10 mouse cellular contexts compared by ENCODE assay signal in the genomic region with DNA sequence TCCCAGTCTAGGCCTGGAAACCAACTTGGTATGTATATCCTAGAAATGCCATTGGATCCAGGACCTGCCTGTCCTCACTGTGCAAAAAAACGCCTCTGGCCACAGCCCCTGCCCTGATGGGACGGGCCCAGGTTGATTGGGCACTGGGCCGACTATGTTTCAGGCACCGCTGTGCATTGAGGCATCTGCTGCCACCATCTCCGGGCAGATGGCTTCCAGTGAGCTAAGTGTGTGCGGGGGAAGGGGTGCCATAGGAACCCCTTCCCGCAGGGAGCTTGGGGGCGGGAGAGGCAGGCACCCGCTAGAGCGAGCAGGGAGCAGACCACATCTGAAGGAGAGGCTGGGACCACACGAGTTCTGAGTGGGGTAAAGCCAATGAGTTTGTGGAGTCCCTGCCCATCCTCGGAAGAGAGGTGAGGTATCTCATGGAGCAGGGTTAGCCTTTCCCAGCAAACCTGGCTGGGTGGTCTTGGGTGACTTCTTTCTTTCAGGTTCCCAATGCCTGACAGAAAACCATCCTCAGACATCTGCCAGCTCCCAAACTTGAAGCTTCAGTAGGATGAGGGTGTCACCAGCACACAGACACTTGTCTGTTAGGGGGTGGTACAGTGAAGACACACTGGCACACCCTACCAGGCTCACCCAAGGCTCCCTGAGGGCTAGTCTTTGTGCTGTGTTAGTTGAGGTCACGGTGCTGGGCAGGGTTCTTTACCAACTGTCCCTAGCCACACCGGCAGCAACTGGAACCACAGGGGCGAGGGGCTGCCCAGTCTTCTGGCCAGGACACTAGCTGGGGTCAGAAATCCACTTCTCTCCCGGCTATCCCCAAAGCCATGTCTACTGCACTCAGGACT. TPM values are rescaled to one million over a fixed set of nuclear protein-coding genes. Genes with fewer than 3 reads are reported as not detected.
DNase-seq lines count a peak whose midpoint lies in the region; ATAC-seq and TF ChIP-seq lines count a peak whose summit lies in the region.
"Had no signal": no experiment of that assay in that cellular context is flagged by ENCODE, and none has a peak within 500 bp of the region (broad histone marks: within the 10 kb centered on the region; RNA-seq: fewer than 3 reads in every experiment).

No protein-coding gene starts in this region.

- H3K4me1 ChIP-seq in forebrain, postnatal 0 days (ENCODE audit: insufficient read depth): peaks cover 32% of the 10 kb centered on the region
- H3K4me1 ChIP-seq in kidney, embryonic 16.5 days (ENCODE audit: insufficient read depth, low read length): peaks cover 8% of the 10 kb centered on the region

- H3K4me2 ChIP-seq in forebrain, postnatal 0 days (ENCODE audit: low read depth): no peak overlapping the region
- H3K4me2 ChIP-seq in kidney, embryonic 16.5 days (replicated peaks; ENCODE audit: low read depth, low read length): no peak overlapping the region

- no peak overlapping the region for H3K27ac ChIP-seq in forebrain, postnatal 0 days (ENCODE audit: low read depth, low read length)
- H3K27ac ChIP-seq in kidney, embryonic 16.5 days (ENCODE audit: low read length): no peak overlapping the region
- H3K27ac ChIP-seq: limb, embryonic 15.5 days had no signal

- no peaks in the 10 kb centered on the region for H3K27me3 ChIP-seq in forebrain, postnatal 0 days (ENCODE audit: insufficient read depth, low read length)
- H3K27me3 ChIP-seq in kidney, embryonic 16.5 days (ENCODE audit: insufficient read depth, low read length): peaks cover 7% of the 10 kb centered on the region; the same call in 1 of the 2 replicates

- no peaks in the 10 kb centered on the region for H3K9me3 ChIP-seq in forebrain, postnatal 0 days (ENCODE audit: low read length)
- no peaks in the 10 kb centered on the region for H3K9me3 ChIP-seq in kidney, embryonic 16.5 days (ENCODE audit: low read length)
- H3K9me3 ChIP-seq: limb, embryonic 15.5 days had no signal

- 59% methylated on average over 16 of the region's 16 CpGs for WGBS in forebrain, postnatal 0 days
- 77% methylated on average over 16 of the region's 16 CpGs for WGBS in kidney, embryonic 16.5 days

- H3K9ac ChIP-seq in forebrain, postnatal 0 days: no peak overlapping the region
- H3K9ac ChIP-seq in kidney, embryonic 16.5 days (replicated peaks; ENCODE audit: low read length): no peak overlapping the region
- H3K9ac ChIP-seq: limb, embryonic 15.5 days had no signal

- no peak overlapping the region for H3K4me3 ChIP-seq in forebrain, postnatal 0 days (ENCODE audit: low read depth, low read length)
- H3K4me3 ChIP-seq in kidney, embryonic 16.5 days (ENCODE audit: low read length): no peak overlapping the region

- DNase-seq in layer of hippocampus, adult 11-12 months (ENCODE audit: low spot score): peak; percentile 76
- DNase-seq in layer of hippocampus, adult 9-10 months (ENCODE audit: low spot score): no peak
- no peak for DNase-seq in forebrain, postnatal 0 days
- peak; percentile 72 to 73 for DNase-seq in layer of hippocampus, postnatal 36 days
- peak; percentile 71 to 83 for DNase-seq in right cerebral cortex, postnatal 10 days (ENCODE audit: low spot score in 2 of 2)
- DNase-seq in kidney, adult 8-10 months: no peak
- no peak for DNase-seq in urinary bladder, adult 18-20 months (ENCODE audit: low spot score in 2 of 2)

- ATAC-seq in forebrain, postnatal 0 days: 0 out of 2 replicates have a peak, but pooled peaks have one; percentile 18
- no peak for ATAC-seq in kidney, embryonic 16.5 days (ENCODE audit: low FRiP score, low TSS enrichment)

- no peaks in the 10 kb centered on the region for H3K36me3 ChIP-seq in forebrain, postnatal 0 days (ENCODE audit: insufficient read depth)
- H3K36me3 ChIP-seq in kidney, embryonic 16.5 days (ENCODE audit: insufficient read depth, low read length): no peaks in the 10 kb centered on the region
- H3K36me3 ChIP-seq: limb, embryonic 15.5 days had no signal

- TF ChIP-seq CTCF in forebrain, postnatal 0 days (IDR thresholded peaks at IDR 0.05; ENCODE audit: low read depth): no peak

RNA-seq across cellular contexts. Expression of a gene that starts 24.9 kb away (rescaled TPM):
- total RNA-seq in forebrain, postnatal 0 days (2014; rRNA removed): 35.6 and 42.8 TPM in 2 replicates
- polyA plus RNA-seq in forebrain, postnatal 0 days (2015; fragmentation: Nextera tagmentation; extraction: Ambion mirVana): 15.2 and 16.9 TPM in 2 replicates
- total RNA-seq in layer of hippocampus, postnatal 36 days (2021): 10 to 100 TPM; 29.7 to 32.4 TPM
- 18.0 and 18.8 TPM in 2 replicates for polyA plus RNA-seq in kidney, embryonic 16.5 days (2015; fragmentation: Nextera tagmentation; extraction: Ambion mirVana)

RNA-seq across cellular contexts. Expression of a gene that starts 31.5 kb away (rescaled TPM):
- total RNA-seq in forebrain, postnatal 0 days (2014; rRNA removed): 10.0 and 14.2 TPM in 2 replicates
- polyA plus RNA-seq in forebrain, postnatal 0 days (2015; fragmentation: Nextera tagmentation; extraction: Ambion mirVana): 5.1 and 6.9 TPM in 2 replicates
- 100 to 1,000 TPM; 452 to 470 TPM for total RNA-seq in layer of hippocampus, postnatal 36 days (2021)
- 0.54 and 0.86 TPM in 2 replicates for polyA plus RNA-seq in kidney, embryonic 16.5 days (2015; fragmentation: Nextera tagmentation; extraction: Ambion mirVana)
- total RNA-seq: megakaryocyte-erythroid progenitor cell, adult 5-6 weeks had no signal

Comparison
In these comparisons a context has a peak if more than half of its experiments do, and no peak if none do; other contexts are left out.
1. DNase-seq: peak in layer of hippocampus, adult 11-12 months (single experiment), layer of hippocampus, postnatal 36 days (2 of 2) and right cerebral cortex, postnatal 10 days (2 of 2); none in layer of hippocampus, adult 9-10 months (single experiment), forebrain, postnatal 0 days (single experiment), kidney, adult 8-10 months (0 of 2) and urinary bladder, adult 18-20 months (0 of 2).
2. RNA of a gene that starts 31.5 kb away (total RNA-seq): 452 to 470 TPM in layer of hippocampus, postnatal 36 days; 10.0 to 14.2 TPM in forebrain, postnatal 0 days; every median in the first group is over 10 times any median in the second.